Mouse (Mus musculus) forebrain, embryonic 10.5 days (tissue): ENCODE measurements at regions not wholly inside any gene's neighbourhood (a gene's known extent, or its start where the extent isn't known, plus 50 kb on each side); places are given as distances from the start of the nearest gene placed in this dataset.

Experiments
- DNase-seq: peaks from one replicate; pipeline ENCODE4 v3.0.0-alpha.2; 2017; ENCODE audit warnings: low spot score; ENCODE audit errors: extremely low spot score
- H3K27ac ChIP-seq: fragments of 300-500 bp; sonication (generic); 2 replicates; pipeline ENCODE4 v1.5.1; 2016; ENCODE audit warnings: mild to moderate bottlenecking
- H3K27me3 ChIP-seq: fragments of 300-500 bp; sonication (generic); 2 replicates; pipeline ENCODE4 v1.6.1; 2016; ENCODE audit warnings: mild to moderate bottlenecking; ENCODE audit not compliant: poor library complexity, severe bottlenecking
- H3K36me3 ChIP-seq: fragments of 300-500 bp; sonication (generic); replicated peaks from 2 replicates; pipeline ENCODE4 v1.6.1; 2016; ENCODE audit warnings: mild to moderate bottlenecking, moderate library complexity
- H3K4me1 ChIP-seq: fragments of 300-500 bp; sonication (generic); 2 replicates; pipeline ENCODE4 v1.6.1; 2016
- H3K4me3 ChIP-seq: fragments of 300-500 bp; sonication (generic); 2 replicates; pipeline ENCODE4 v1.5.1; 2016; ENCODE audit warnings: mild to moderate bottlenecking, moderate library complexity
- H3K9me3 ChIP-seq: fragments of 300-500 bp; sonication (generic); 2 replicates; pipeline ENCODE4 v1.6.1; 2016; ENCODE audit warnings: mild to moderate bottlenecking, moderate library complexity
- WGBS: fragments of 180-500 bp; shearing (Covaris S2); methylation state at CpG from one replicate; pipeline ENCODE4 v1.1.7; 2016; 5-methylcytosine and 5-hydroxymethylcytosine counted together

DNA sequence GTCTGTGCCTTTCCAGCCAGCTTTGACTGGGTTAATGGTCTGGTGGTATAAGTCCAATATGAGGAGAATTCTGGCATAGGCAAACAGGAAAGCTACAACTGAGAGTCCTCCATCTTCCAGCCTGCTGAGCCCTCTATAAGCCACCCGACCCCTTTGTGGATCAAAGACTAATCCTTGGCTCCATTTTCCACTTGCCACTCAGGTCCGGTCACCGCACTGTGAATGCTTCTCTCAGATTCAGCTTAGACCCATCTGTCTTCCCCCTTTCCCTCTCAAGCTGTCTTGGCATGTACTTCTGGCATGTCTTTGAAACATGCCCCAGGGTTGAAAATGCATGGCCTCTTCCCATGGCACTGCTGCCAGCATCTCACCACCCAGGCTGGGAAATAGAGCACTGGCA is 2206.6 kb upstream of the Lrrc6 start:
- H3K36me3 ChIP-seq: no peaks in the 10 kb centered on the region
- 87% methylated on average over 3 of the region's 3 CpGs for WGBS
- no peak overlapping the region for H3K4me3 ChIP-seq
- H3K27ac ChIP-seq: no peak overlapping the region
- no peaks in the 10 kb centered on the region for H3K9me3 ChIP-seq
- no peak for DNase-seq
- no peaks in the 10 kb centered on the region for H3K4me1 ChIP-seq
- H3K27me3 ChIP-seq: no peaks in the 10 kb centered on the region

DNA sequence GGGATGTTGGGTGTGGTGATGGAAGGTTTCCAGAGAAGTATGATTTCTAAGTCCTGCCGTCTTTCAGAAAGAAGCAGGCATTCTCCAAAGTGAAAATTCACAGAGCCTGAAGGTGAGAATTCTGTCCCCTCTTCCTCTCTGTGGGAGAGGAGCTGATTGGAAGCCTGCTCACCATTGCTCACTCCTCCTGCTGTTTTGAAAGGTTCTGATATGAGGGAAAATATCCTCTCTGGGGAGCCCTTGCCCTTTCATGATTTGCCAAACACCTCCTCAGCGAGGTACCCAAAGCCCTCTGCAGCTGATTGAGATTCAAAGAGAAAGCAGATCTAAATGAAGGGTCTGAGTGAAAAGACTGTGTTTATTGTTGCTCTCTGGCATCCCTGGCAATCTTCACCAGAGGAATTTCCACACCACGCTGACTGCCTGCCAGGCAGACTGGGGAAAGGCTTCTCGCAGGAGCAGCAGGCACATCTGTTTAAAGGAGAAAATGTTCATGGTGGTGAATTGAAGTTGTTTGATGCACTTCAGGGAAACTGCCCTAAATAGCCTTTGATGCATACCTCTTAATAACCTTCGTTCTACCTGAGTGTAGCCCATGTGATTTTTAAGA is 2194.4 kb upstream of the Lrrc6 start:
- WGBS: 71% methylated on average over 5 of the region's 5 CpGs
- no peaks in the 10 kb centered on the region for H3K27me3 ChIP-seq
- no peaks in the 10 kb centered on the region for H3K36me3 ChIP-seq
- H3K9me3 ChIP-seq: no peaks in the 10 kb centered on the region
- no peak for DNase-seq
- no peak overlapping the region for H3K4me3 ChIP-seq
- H3K4me1 ChIP-seq: 0 out of 2 replicates have a peak, but pooled peaks cover under 1% of the 10 kb centered on the region
- H3K27ac ChIP-seq: no peak overlapping the region

DNA sequence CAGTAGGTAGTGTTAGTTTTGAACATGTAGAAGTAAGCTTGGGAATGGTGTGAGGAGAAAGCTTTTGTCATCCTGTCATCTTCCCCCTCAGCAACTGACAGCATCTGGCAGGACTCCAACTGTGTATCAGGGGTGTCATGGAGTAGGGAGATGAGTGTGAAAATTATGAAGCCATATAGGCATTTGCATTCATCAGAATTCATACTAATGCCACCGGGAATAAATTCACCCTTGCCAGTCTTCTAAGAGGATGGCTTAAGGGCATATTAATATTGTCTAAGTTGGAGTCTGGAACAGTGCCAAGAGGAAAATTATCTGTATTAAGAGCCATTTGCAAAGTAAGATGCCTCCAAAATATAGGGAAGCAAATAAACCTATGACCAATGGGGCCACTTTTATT is 2166.8 kb upstream of the Lrrc6 start:
- Histone ChIP-seq H3K9me3 (no peaks in the 10 kb centered on the region), H3K27ac (no peak overlapping the region)
- no peak for DNase-seq

DNA sequence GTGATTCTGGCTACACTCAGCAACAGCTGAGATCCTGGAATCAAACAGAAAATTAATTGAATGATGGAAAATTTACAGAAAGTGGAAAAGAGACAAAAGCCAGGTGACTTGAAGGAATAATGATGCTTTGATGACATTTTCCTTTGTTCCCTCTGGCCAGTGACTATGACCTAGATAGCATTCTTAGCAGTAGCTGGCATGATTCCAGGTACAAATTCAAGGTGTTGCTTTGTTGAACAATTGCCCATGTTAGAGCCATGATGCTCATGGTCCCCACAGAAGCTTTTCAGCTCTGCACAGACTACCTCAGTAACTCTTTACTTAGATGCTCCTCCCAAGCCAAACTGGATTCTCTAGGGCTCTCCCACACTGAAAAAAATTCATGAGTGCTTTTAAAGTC is 2164.6 kb upstream of the Lrrc6 start:
- no peak for DNase-seq
- no peak overlapping the region for H3K27ac ChIP-seq
- H3K4me3 ChIP-seq: no peak overlapping the region
- no peaks in the 10 kb centered on the region for H3K4me1 ChIP-seq
- no peaks in the 10 kb centered on the region for H3K36me3 ChIP-seq
- H3K9me3 ChIP-seq: no peaks in the 10 kb centered on the region
- no peaks in the 10 kb centered on the region for H3K27me3 ChIP-seq

More for the DNA sequence above, 2166.8 kb upstream of the Lrrc6 start:
- H3K4me1 ChIP-seq: no peaks in the 10 kb centered on the region
- no peaks in the 10 kb centered on the region for H3K27me3 ChIP-seq
- H3K4me3 ChIP-seq: no peak overlapping the region
- whole genome bisulfite sequencing: 95% methylated on average over 1 of the region's 1 CpGs
- no peaks in the 10 kb centered on the region for H3K36me3 ChIP-seq

DNA sequence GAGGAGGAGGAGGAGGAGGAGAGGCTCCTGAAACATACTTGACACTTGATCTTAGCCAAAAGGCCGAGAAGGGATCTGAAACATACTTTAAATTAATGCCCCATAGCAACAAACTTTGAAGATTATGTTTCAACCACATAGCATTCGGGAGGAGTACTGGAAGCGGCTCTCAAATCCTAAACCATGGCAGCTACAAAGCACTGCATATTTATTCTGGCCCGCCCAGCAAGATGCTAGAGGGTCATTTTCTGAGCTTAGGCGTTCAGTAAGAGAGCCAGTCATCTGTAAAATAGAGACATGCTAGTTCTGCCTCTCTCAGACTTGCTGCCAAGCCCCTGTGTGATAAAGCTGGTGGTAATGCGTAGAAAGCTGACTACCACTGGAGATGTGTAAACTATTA is 2156.0 kb upstream of the Lrrc6 start:
- H3K4me1 ChIP-seq: no peaks in the 10 kb centered on the region
- no peak overlapping the region for H3K4me3 ChIP-seq
- H3K27me3 ChIP-seq: no peaks in the 10 kb centered on the region
- H3K36me3 ChIP-seq: no peaks in the 10 kb centered on the region
- H3K27ac ChIP-seq: no peak overlapping the region
- DNase-seq: no peak
- WGBS: 75% methylated on average over 6 of the region's 6 CpGs
- H3K9me3 ChIP-seq: no peaks in the 10 kb centered on the region

DNA sequence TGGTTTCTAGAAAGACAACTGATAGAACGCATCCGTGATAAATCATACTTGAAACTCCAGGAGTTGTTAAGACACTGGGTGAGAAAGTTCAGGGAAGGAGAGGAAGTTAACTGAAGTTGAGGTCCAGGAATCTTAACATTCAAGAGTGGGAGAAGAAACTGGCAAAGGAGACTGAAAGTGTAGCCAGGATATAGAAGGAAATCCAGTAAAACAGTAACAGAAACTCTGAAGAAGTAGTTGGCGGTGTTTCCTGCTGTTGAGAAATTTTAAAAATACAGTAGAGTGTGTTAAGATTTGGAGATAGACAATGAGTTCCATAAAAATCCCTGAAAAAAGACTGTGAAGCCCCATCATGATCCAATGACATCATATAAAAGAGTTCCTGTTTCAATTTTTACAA is 2154.3 kb upstream of the Lrrc6 start:
- Histone ChIP-seq H3K27ac (no peak overlapping the region), H3K36me3 (no peaks in the 10 kb centered on the region), H3K9me3 (no peaks in the 10 kb centered on the region), H3K27me3 (no peaks in the 10 kb centered on the region), H3K4me1 (peaks cover 2% of the 10 kb centered on the region; the same call in 1 of the 2 replicates), H3K4me3 (no peak overlapping the region)
- WGBS: 90% methylated on average over 3 of the region's 3 CpGs
- no peak for DNase-seq

DNA sequence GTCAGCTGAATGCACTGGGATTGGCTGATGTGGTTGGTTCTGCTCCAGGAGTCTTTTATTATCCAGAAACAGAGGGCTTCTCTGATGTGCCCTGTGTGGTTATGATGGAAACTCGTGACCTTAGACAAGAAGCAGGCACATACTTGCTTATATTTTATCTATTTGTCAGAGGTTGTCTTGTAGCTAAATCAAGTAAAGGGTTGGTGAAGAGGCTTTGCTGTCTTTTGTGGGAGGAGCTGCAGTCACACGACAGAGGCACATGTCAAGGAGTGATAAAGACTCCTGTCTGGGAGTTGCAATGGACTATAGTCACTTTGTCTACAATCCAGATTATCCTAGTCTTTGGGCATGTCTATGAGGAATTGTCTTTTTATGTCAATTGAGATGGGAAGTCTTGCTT is 2149.9 kb upstream of the Lrrc6 start:
- Histone ChIP-seq H3K9me3 (no peaks in the 10 kb centered on the region), H3K27me3 (no peaks in the 10 kb centered on the region), H3K27ac (no peak overlapping the region), H3K4me3 (no peak overlapping the region), H3K4me1 (peaks cover 5% of the 10 kb centered on the region; the same call in 1 of the 2 replicates), H3K36me3 (no peaks in the 10 kb centered on the region)
- 85% methylated on average over 2 of the region's 2 CpGs for WGBS
- no peak for DNase-seq

DNA sequence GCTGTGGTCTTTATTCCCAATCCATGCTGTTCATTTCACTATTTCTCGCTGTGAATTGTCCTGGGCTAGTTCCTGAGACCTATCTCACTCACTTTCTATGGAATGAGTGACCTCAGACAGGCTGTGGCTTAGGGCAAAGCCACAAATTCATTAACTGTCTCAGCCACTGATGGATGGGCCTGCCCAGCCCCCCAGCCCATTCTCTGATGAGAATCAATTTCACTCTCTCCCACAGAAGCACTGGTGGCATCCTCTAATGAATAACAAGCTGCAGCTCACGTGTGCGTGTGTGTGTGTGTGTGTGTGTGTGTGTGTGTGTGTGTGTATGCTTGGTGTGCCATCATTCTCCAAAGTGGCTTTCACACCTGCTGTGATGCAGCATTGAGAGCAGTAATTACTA is 2149.3 kb upstream of the Lrrc6 start:
- peaks cover 5% of the 10 kb centered on the region; the same call in 1 of the 2 replicates for H3K4me1 ChIP-seq
- H3K9me3 ChIP-seq: no peaks in the 10 kb centered on the region
- 77% methylated on average over 3 of the region's 3 CpGs for WGBS
- H3K27ac ChIP-seq: no peak overlapping the region
- no peak for DNase-seq
- no peaks in the 10 kb centered on the region for H3K27me3 ChIP-seq
- no peaks in the 10 kb centered on the region for H3K36me3 ChIP-seq
- H3K4me3 ChIP-seq: no peak overlapping the region

DNA sequence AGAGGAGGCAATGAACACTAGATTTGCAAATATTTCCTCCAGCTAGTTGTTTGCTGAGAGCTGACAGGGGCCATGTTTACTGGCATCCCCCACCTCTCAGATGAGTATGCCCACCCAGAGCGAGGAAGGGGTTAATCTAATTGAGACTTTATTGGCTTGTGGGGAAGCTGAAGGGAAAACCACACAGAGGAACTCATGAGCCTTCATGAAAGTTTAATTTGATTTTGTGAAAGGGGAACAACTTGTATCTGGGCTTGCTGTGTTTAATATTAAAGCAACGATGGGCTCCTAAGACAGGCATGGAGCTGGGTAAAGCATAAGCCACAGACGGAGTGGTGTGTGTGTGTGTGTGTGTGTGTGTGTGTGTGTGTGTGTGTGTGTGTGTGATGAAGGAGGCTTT is 2146.2 kb upstream of the Lrrc6 start:
- no peaks in the 10 kb centered on the region for H3K9me3 ChIP-seq
- no peak overlapping the region for H3K27ac ChIP-seq
- H3K27me3 ChIP-seq: no peaks in the 10 kb centered on the region
- no peak for DNase-seq
- no peak overlapping the region for H3K4me3 ChIP-seq
- peaks cover 5% of the 10 kb centered on the region; the same call in 1 of the 2 replicates for H3K4me1 ChIP-seq
- H3K36me3 ChIP-seq: no peaks in the 10 kb centered on the region
- 82% methylated on average over 3 of the region's 3 CpGs for WGBS

DNA sequence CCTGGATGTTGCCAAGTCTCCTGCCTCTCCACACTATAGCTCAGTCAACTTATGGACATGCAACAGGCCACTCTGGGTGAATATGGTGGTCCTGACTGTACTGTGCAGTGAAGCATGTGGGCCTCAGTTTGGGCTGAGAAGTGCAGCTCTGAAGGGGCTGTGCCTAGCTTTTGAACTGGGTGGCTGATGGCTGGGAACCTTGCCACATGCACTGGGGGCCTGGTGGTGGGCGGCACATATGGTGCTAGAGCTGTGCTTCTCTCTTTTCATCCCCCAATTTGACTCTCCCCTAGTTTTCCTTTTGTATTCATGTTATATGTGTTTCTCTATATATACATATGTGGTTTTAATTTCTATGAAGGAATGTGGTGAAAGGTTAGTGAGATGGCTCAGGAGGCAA is 2144.2 kb upstream of the Lrrc6 start:
- no peaks in the 10 kb centered on the region for H3K27me3 ChIP-seq
- H3K36me3 ChIP-seq: no peaks in the 10 kb centered on the region
- no peak for DNase-seq
- peaks cover under 1% of the 10 kb centered on the region; the same call in 1 of the 2 replicates for H3K4me1 ChIP-seq
- H3K4me3 ChIP-seq: no peak overlapping the region
- H3K9me3 ChIP-seq: no peaks in the 10 kb centered on the region
- WGBS: 79% methylated on average over 1 of the region's 1 CpGs
- H3K27ac ChIP-seq: no peak overlapping the region

DNA sequence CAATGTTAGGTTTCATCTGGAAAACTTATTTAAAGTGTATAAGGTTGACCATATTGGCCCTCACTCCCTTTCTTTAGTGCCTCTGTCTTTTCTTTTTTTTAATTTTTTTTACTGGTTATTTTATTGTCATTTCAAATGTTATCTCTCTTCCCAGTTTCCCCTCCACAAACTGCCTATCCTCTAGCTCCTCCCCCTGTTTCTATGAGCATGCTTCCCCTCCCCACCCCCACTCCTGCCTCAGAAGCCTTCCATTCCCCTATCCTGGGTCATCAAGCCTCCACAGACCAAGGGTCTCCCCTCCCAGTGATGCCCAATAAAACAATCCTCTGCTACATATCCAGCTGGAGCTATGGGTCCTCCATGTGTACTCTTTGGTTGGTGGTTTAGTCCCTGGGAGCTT is 2134.9 kb upstream of the Lrrc6 start:
- no peaks in the 10 kb centered on the region for H3K27me3 ChIP-seq

DNA sequence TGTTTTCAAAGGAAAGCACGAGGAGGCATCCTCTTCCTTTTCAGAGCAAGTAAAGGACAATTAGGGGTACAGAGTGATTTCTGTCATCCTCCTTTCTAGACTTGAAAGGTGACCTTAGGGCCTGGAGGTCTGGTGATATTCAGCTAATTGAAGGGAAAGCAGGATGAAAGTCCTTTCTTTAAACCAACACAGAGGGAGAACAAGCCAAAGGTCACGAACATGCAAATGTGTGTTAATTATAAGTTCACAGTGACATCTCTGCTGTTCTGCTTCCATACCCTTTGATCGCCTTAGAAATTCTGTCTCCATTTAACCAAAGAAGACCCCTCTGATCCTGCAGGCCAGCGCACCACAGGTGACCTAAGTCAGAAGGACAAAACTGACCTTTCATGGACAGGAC is 2126.3 kb upstream of the Lrrc6 start:
- Histone ChIP-seq H3K27ac (no peak overlapping the region), H3K9me3 (no peaks in the 10 kb centered on the region), H3K4me1 (no peaks in the 10 kb centered on the region), H3K27me3 (no peaks in the 10 kb centered on the region), H3K36me3 (no peaks in the 10 kb centered on the region), H3K4me3 (no peak overlapping the region)
- WGBS: 62% methylated on average over 4 of the region's 4 CpGs
- DNase-seq: no peak

More for the DNA sequence above, 2134.9 kb upstream of the Lrrc6 start:
- Histone ChIP-seq H3K4me1 (no peaks in the 10 kb centered on the region), H3K4me3 (no peak overlapping the region), H3K36me3 (no peaks in the 10 kb centered on the region), H3K9me3 (no peaks in the 10 kb centered on the region), H3K27ac (no peak overlapping the region)
- DNase-seq: no peak

DNA sequence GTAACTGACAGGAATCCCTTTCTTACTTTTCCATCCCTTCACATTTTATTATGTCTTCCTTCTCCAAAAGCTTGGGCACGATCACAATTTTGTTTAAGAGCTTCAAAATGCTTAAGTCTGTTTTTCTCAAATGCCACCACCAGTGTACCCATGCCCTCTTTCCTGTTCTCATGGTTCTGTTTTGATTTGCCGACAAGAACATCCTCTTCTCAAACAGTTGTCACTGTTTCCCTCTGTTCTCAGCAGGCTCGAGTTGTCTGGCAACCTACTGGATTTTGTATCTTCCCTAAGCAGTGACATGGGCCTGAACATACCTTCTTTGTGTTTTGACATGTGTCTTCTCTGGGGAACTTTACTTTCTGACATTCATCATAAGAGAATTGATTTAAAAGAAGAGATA is 2124.1 kb upstream of the Lrrc6 start:
- Histone ChIP-seq H3K27ac (no peak overlapping the region), H3K27me3 (no peaks in the 10 kb centered on the region), H3K36me3 (no peaks in the 10 kb centered on the region), H3K4me3 (no peak overlapping the region), H3K4me1 (peaks cover 7% of the 10 kb centered on the region), H3K9me3 (no peaks in the 10 kb centered on the region)
- no peak for DNase-seq
- 79% methylated on average over 3 of the region's 3 CpGs for WGBS
